In the genomic region with DNA sequence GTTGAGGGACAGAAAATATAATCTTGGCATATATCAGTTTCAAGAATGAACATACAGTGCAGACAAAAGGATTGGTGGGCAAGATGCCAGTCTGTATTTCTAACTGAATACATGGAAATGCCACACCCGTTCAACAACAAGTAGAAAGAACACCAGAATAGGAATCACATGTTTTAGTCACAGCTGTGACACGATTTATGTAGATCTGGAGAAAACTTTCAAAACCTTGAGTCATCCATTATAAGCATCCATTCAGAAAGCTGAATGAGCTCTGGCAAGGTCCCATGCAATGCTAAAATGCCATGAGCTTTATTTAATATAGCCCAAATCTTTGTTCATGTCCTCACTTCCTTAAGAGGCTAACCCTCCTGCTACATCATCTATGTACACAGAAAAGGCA, we compare ENCODE assay signal across 21 mouse cellular contexts. TPM values are rescaled to one million over a fixed set of nuclear protein-coding genes. Genes with fewer than 3 reads are reported as not detected.
DNase-seq lines count a peak whose midpoint lies in the region; ATAC-seq lines count a peak whose summit lies in the region.
"Had no signal": no experiment of that assay in that cellular context is flagged by ENCODE, and none has a peak within 500 bp of the region (broad histone marks: within the 10 kb centered on the region; RNA-seq: fewer than 3 reads in every experiment).

No protein-coding gene starts in this region.

- ATAC-seq in frontal cortex, adult (ENCODE audit: low TSS enrichment), result peak; percentile 81
- no peak for ATAC-seq in inflammation-experienced regulatory T-cells, adult 6 months
- ATAC-seq: activated CD4-positive, CD25-positive, alpha-beta regulatory T cell, adult 4 months; CD4-positive, CD25-positive, alpha-beta regulatory T cell, adult 4 months; forebrain, embryonic 14.5 days; forebrain, embryonic 16.5 days had no signal

- no peak for DNase-seq in frontal cortex, postnatal 14 days (ENCODE audit: low spot score in 2 of 2)
- peak; percentile 9 for DNase-seq in right cerebral cortex, adult 18-20 months
- no peak for DNase-seq in right cerebral cortex, postnatal 25 days
- peak; percentile 16 for DNase-seq in telencephalon, adult 2 months (ENCODE audit: low read depth, low spot score)
- DNase-seq: adrenal gland, adult 8-10 months; adrenal gland, postnatal 14 days; adrenal gland, postnatal 36 days; B cell, adult 2 months; cerebellum, adult 11 months; cerebellum, adult 18-20 months; cerebellum, adult 8-10 months; cerebellum, adult 9-11 months; cerebellum, postnatal 14 days; cerebellum, postnatal 36 days; embryo, embryonic 11 days had no signal

RNA-seq across cellular contexts. Expression of a gene that starts 44.4 kb away (rescaled TPM):
- 10 to 100 TPM; 20.6 to 36.9 (median 27.7) TPM for polyA plus RNA-seq in inflammation-experienced regulatory T-cells, adult 6 months (2017; shearing (Covaris generic))

Comparison
In these comparisons a context has a peak if more than half of its experiments do, and no peak if none do; other contexts are left out.
1. DNase-seq: peak in right cerebral cortex, adult 18-20 months (single experiment) and telencephalon, adult 2 months (single experiment); none in frontal cortex, postnatal 14 days (0 of 2) and right cerebral cortex, postnatal 25 days (single experiment).